Mouse (Mus musculus): ENCODE data around the gene Tmem151a. TPM values are rescaled to one million over a fixed set of nuclear protein-coding genes. Genes with fewer than 3 reads are reported as not detected.
"Not testable (repeated sequence)": the region's sequence is repeated elsewhere in the genome, so short reads cannot be mapped to it uniquely, and the experiment has no call there.

The Tmem151a gene
- polyA plus RNA-seq, 1 experiment from 2014 or later, result 6.8 TPM

GRCm38 (mm10) chr19:5086533-5086932 lies 1.2 kb upstream of the Tmem151a start:
- H3K9ac ChIP-seq (ENCODE audit: low read length); H3K36me3 ChIP-seq (ENCODE audit: control insufficient read depth, insufficient read depth, low read length); H3K4me2 ChIP-seq (ENCODE audit: low read depth, low read length); ATAC-seq (ENCODE audit: insufficient read depth, low FRiP score); H3K27ac ChIP-seq (ENCODE audit: low read length); H3K4me3 ChIP-seq (replicated peaks; ENCODE audit: low read length); H3K9me3 ChIP-seq (replicated peaks; ENCODE audit: control insufficient read depth, low read length): not testable (repeated sequence)
- Histone ChIP-seq H3K27me3 (ENCODE audit: control insufficient read depth, insufficient read depth, low read length) (peaks cover 47% of the 10 kb centered on the region), H3K4me1 (ENCODE audit: control insufficient read depth, insufficient read depth, low read length) (peaks cover 20% of the 10 kb centered on the region)
- 56% methylated on average over 4 of the region's 4 CpGs for WGBS

- peak overlapping the region; percentile 53 for H3K4me3 ChIP-seq (replicated peaks; ENCODE audit: low read length)
- no peaks in the 10 kb centered on the region for H3K36me3 ChIP-seq (ENCODE audit: control insufficient read depth, insufficient read depth, low read length)
- WGBS, result 5% methylated on average over 15 of the region's 15 CpGs
- ATAC-seq (ENCODE audit: insufficient read depth, low FRiP score), result no peak
- H3K27me3 ChIP-seq (ENCODE audit: control insufficient read depth, insufficient read depth, low read length), result peaks cover 55% of the 10 kb centered on the region
- H3K9ac ChIP-seq (ENCODE audit: low read length), result peak overlapping the region; percentile 67; the same call in 1 of the 2 replicates
- peaks cover 20% of the 10 kb centered on the region for H3K4me1 ChIP-seq (ENCODE audit: control insufficient read depth, insufficient read depth, low read length)
- no peaks in the 10 kb centered on the region for H3K9me3 ChIP-seq (replicated peaks; ENCODE audit: control insufficient read depth, low read length)
- no peak overlapping the region for H3K27ac ChIP-seq (ENCODE audit: low read length)
- peak overlapping the region; percentile 83 for H3K4me2 ChIP-seq (ENCODE audit: low read depth, low read length)
Observed at GRCm38 (mm10) chr19:5084834-5085144, 542 bp downstream of the Tmem151a start.

- no peak overlapping the region for H3K27ac ChIP-seq (ENCODE audit: low read length)
- H3K27me3 ChIP-seq (ENCODE audit: control insufficient read depth, insufficient read depth, low read length), result peaks cover 55% of the 10 kb centered on the region
- no peaks in the 10 kb centered on the region for H3K36me3 ChIP-seq (ENCODE audit: control insufficient read depth, insufficient read depth, low read length)
- peak overlapping the region; percentile 53 for H3K4me3 ChIP-seq (replicated peaks; ENCODE audit: low read length)
- no peak for ATAC-seq (ENCODE audit: insufficient read depth, low FRiP score)
- no peaks in the 10 kb centered on the region for H3K9me3 ChIP-seq (replicated peaks; ENCODE audit: control insufficient read depth, low read length)
- H3K4me2 ChIP-seq (ENCODE audit: low read depth, low read length), result no peak overlapping the region
- 66% methylated on average over 3 of the region's 3 CpGs for WGBS
- 0 out of 2 replicates have a peak overlapping the region, but pooled peaks have one; percentile 67 for H3K9ac ChIP-seq (ENCODE audit: low read length)
- peaks cover 16% of the 10 kb centered on the region for H3K4me1 ChIP-seq (ENCODE audit: control insufficient read depth, insufficient read depth, low read length)
Observed at GRCm38 (mm10) chr19:5083961-5084833, 1.1 kb downstream of the Tmem151a start.

- H3K36me3 ChIP-seq (ENCODE audit: control insufficient read depth, insufficient read depth, low read length), result no peaks in the 10 kb centered on the region
- peaks cover 9% of the 10 kb centered on the region; the same call in 1 of the 2 replicates for H3K4me1 ChIP-seq (ENCODE audit: control insufficient read depth, insufficient read depth, low read length)
- WGBS, result 67% methylated on average over 24 of the region's 24 CpGs
- H3K9me3 ChIP-seq (replicated peaks; ENCODE audit: control insufficient read depth, low read length), result no peaks in the 10 kb centered on the region
- no peak for ATAC-seq (ENCODE audit: insufficient read depth, low FRiP score)
- no peak overlapping the region for H3K4me3 ChIP-seq (replicated peaks; ENCODE audit: low read length)
- no peak overlapping the region for H3K4me2 ChIP-seq (ENCODE audit: low read depth, low read length)
- H3K27me3 ChIP-seq (ENCODE audit: control insufficient read depth, insufficient read depth, low read length), result peaks cover 55% of the 10 kb centered on the region
- H3K27ac ChIP-seq (ENCODE audit: low read length), result no peak overlapping the region
- H3K9ac ChIP-seq (ENCODE audit: low read length), result no peak overlapping the region
Observed at GRCm38 (mm10) chr19:5082596-5082995, 2.7 kb downstream of the Tmem151a start.

- no peak for ATAC-seq (ENCODE audit: insufficient read depth, low FRiP score)
- H3K9ac ChIP-seq (ENCODE audit: low read length), result no peak overlapping the region
- H3K27ac ChIP-seq (ENCODE audit: low read length), result no peak overlapping the region
- WGBS, result 58% methylated on average over 18 of the region's 18 CpGs
- peaks cover 55% of the 10 kb centered on the region for H3K27me3 ChIP-seq (ENCODE audit: control insufficient read depth, insufficient read depth, low read length)
- no peak overlapping the region for H3K4me2 ChIP-seq (ENCODE audit: low read depth, low read length)
- no peak overlapping the region for H3K4me3 ChIP-seq (replicated peaks; ENCODE audit: low read length)
- peaks cover 4% of the 10 kb centered on the region; the same call in 1 of the 2 replicates for H3K4me1 ChIP-seq (ENCODE audit: control insufficient read depth, insufficient read depth, low read length)
- H3K9me3 ChIP-seq (replicated peaks; ENCODE audit: control insufficient read depth, low read length), result no peaks in the 10 kb centered on the region
- H3K36me3 ChIP-seq (ENCODE audit: control insufficient read depth, insufficient read depth, low read length), result no peaks in the 10 kb centered on the region
Observed at GRCm38 (mm10) chr19:5082005-5082404, 3.3 kb downstream of the Tmem151a start.

GRCm38 (mm10) chr19:5079279-5079678 lies 6.1 kb downstream of the Tmem151a start:
- peaks cover 34% of the 10 kb centered on the region for H3K27me3 ChIP-seq (ENCODE audit: control insufficient read depth, insufficient read depth, low read length)
- no peak overlapping the region for H3K4me3 ChIP-seq (replicated peaks; ENCODE audit: low read length)
- H3K4me2 ChIP-seq (ENCODE audit: low read depth, low read length), result no peak overlapping the region
- H3K9ac ChIP-seq (ENCODE audit: low read length), result no peak overlapping the region
- no peak for ATAC-seq (ENCODE audit: insufficient read depth, low FRiP score)
- H3K27ac ChIP-seq (ENCODE audit: low read length), result no peak overlapping the region
- no peaks in the 10 kb centered on the region for H3K4me1 ChIP-seq (ENCODE audit: control insufficient read depth, insufficient read depth, low read length)
- H3K9me3 ChIP-seq (replicated peaks; ENCODE audit: control insufficient read depth, low read length), result no peaks in the 10 kb centered on the region
- H3K36me3 ChIP-seq (ENCODE audit: control insufficient read depth, insufficient read depth, low read length), result 0 out of 2 replicates have a peak, but pooled peaks cover 3% of the 10 kb centered on the region
- 94% methylated on average over 1 of the region's 1 CpGs for WGBS

- H3K9ac ChIP-seq (ENCODE audit: low read length), result no peak overlapping the region
- no peak overlapping the region for H3K4me3 ChIP-seq (replicated peaks; ENCODE audit: low read length)
- H3K4me2 ChIP-seq (ENCODE audit: low read depth, low read length), result peak overlapping the region; percentile 77
Observed at GRCm38 (mm10) chr19:5073518-5073917, 11.8 kb downstream of the Tmem151a start.

GRCm38 (mm10) chr19:5073028-5073427 lies 12.3 kb downstream of the Tmem151a start:
- Histone ChIP-seq H3K36me3 (ENCODE audit: control insufficient read depth, insufficient read depth, low read length) (0 out of 2 replicates have a peak, but pooled peaks cover 3% of the 10 kb centered on the region), H3K4me3 (replicated peaks; ENCODE audit: low read length) (peak overlapping the region; percentile 69), H3K9me3 (replicated peaks; ENCODE audit: control insufficient read depth, low read length) (no peaks in the 10 kb centered on the region), H3K27ac (ENCODE audit: low read length) (peak overlapping the region; percentile 94), H3K27me3 (ENCODE audit: control insufficient read depth, insufficient read depth, low read length) (no peaks in the 10 kb centered on the region), H3K4me1 (ENCODE audit: control insufficient read depth, insufficient read depth, low read length) (peaks cover 29% of the 10 kb centered on the region; the same call in 1 of the 2 replicates), H3K4me2 (ENCODE audit: low read depth, low read length) (peak overlapping the region; percentile 77), H3K9ac (ENCODE audit: low read length) (no peak overlapping the region)
- under 1% methylated on average over 15 of the region's 15 CpGs for WGBS
- ATAC-seq (ENCODE audit: insufficient read depth, low FRiP score), result no peak

More at GRCm38 (mm10) chr19:5073518-5073917, 11.8 kb downstream of the Tmem151a start:
- H3K27ac ChIP-seq (ENCODE audit: low read length), result no peak overlapping the region
- H3K36me3 ChIP-seq (ENCODE audit: control insufficient read depth, insufficient read depth, low read length), result 0 out of 2 replicates have a peak, but pooled peaks cover 3% of the 10 kb centered on the region
- WGBS, result 26% methylated on average over 5 of the region's 5 CpGs
- ATAC-seq (ENCODE audit: insufficient read depth, low FRiP score), result no peak
- no peaks in the 10 kb centered on the region for H3K27me3 ChIP-seq (ENCODE audit: control insufficient read depth, insufficient read depth, low read length)
- H3K4me1 ChIP-seq (ENCODE audit: control insufficient read depth, insufficient read depth, low read length), result peaks cover 26% of the 10 kb centered on the region; the same call in 1 of the 2 replicates
- H3K9me3 ChIP-seq (replicated peaks; ENCODE audit: control insufficient read depth, low read length), result no peaks in the 10 kb centered on the region

- Histone ChIP-seq H3K27ac (ENCODE audit: low read length) (peak overlapping the region; percentile 94), H3K36me3 (ENCODE audit: control insufficient read depth, insufficient read depth, low read length) (0 out of 2 replicates have a peak, but pooled peaks cover 3% of the 10 kb centered on the region), H3K4me3 (replicated peaks; ENCODE audit: low read length) (peak overlapping the region; percentile 69), H3K4me1 (ENCODE audit: control insufficient read depth, insufficient read depth, low read length) (peaks cover 33% of the 10 kb centered on the region; the same call in 1 of the 2 replicates), H3K27me3 (ENCODE audit: control insufficient read depth, insufficient read depth, low read length) (no peaks in the 10 kb centered on the region), H3K9ac (ENCODE audit: low read length) (peak overlapping the region; percentile 87), H3K4me2 (ENCODE audit: low read depth, low read length) (peak overlapping the region; percentile 77), H3K9me3 (replicated peaks; ENCODE audit: control insufficient read depth, low read length) (no peaks in the 10 kb centered on the region)
- peak; percentile 5; the same call in 1 of the 2 replicates for ATAC-seq (ENCODE audit: insufficient read depth, low FRiP score)
- 3% methylated on average over 20 of the region's 20 CpGs for WGBS
Observed at GRCm38 (mm10) chr19:5072389-5073019, 12.8 kb downstream of the Tmem151a start.

Data from stomach, embryonic 16.5 days (tissue).